Mouse (Mus musculus): Measurements from ENCODE around the gene D230025D16Rik. TPM values are rescaled to one million over a fixed set of nuclear protein-coding genes. Genes with fewer than 3 reads are reported as not detected.

The D230025D16Rik gene
- polyA plus RNA-seq, 1 experiment from 2014 or later: 30.9 TPM

DNA sequence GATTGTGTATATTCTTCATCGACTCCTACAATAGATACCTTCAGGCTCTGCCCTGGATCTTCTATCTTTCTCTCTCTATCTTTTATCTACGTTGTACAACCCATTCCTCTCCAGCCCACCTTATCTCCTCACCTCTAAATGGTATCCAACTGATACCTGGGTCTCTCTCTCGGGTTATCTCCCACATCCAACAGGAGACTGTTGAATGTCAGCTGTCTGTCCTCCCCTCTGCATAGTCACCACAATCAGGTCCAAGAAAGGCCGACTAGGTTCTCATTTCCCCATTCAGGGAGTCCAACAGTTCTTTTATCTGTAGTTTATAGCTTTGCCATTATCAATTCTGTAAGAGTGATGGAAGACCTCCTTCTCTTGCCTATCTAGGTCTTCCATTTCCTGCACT, 57.3 kb downstream of the D230025D16Rik start:
- H3K27me3 ChIP-seq (ENCODE audit: insufficient read depth, low read length): peaks cover 31% of the 10 kb centered on the region
- H3K9ac ChIP-seq (replicated peaks): no peak overlapping the region
- no peaks in the 10 kb centered on the region for H3K9me3 ChIP-seq (ENCODE audit: low read length)
- 56% methylated on average over 4 of the region's 4 CpGs for WGBS (ENCODE audit: insufficient replicate concordance)
- H3K36me3 ChIP-seq (replicated peaks; ENCODE audit: insufficient read depth, low read length): no peaks in the 10 kb centered on the region
- H3K4me1 ChIP-seq (ENCODE audit: insufficient read depth): peaks cover 15% of the 10 kb centered on the region
- DNase-seq: no peak
- H3K4me2 ChIP-seq (ENCODE audit: low read depth, low read length): no peak overlapping the region
- TF ChIP-seq EP300 (IDR thresholded peaks at IDR 0.05; ENCODE audit: low read depth) (no peak), CTCF (IDR thresholded peaks at IDR 0.05; ENCODE audit: low read depth) (no peak)
- no peak for ATAC-seq
- no peak overlapping the region for H3K4me3 ChIP-seq (ENCODE audit: low read depth, low read length)
- H3K27ac ChIP-seq (ENCODE audit: low read depth): no peak overlapping the region

DNA sequence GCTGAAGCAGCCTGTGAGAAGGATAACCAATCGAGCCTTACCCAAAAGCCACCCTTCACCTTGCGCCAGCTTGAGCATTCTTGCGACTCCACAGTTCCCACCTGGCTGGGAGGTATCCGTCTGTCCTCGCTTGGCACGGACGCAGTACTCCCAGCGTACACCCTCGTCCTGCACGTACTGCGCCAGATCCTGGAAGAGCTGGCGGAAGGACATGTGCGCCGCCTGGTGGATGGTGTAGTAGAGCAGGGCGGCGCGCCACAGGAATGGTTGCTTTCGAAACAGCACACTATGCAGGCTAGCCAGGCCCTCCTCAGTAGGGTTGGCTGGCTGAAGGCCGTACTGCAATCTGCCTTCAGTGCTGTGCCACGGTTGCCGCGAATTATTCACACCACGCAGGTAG, 58.1 kb downstream of the D230025D16Rik start:
- no peak overlapping the region for H3K9ac ChIP-seq (replicated peaks)
- peaks cover 23% of the 10 kb centered on the region for H3K27me3 ChIP-seq (ENCODE audit: insufficient read depth, low read length)
- no peaks in the 10 kb centered on the region for H3K36me3 ChIP-seq (replicated peaks; ENCODE audit: insufficient read depth, low read length)
- DNase-seq: peak; percentile 81
- no peak overlapping the region for H3K27ac ChIP-seq (ENCODE audit: low read depth)
- 23% methylated on average over 23 of the region's 23 CpGs for WGBS (ENCODE audit: insufficient replicate concordance)
- H3K9me3 ChIP-seq (ENCODE audit: low read length): no peaks in the 10 kb centered on the region
- H3K4me3 ChIP-seq (ENCODE audit: low read depth, low read length): no peak overlapping the region
- H3K4me2 ChIP-seq (ENCODE audit: low read depth, low read length): peak overlapping the region; percentile 33; the same call in 1 of the 2 replicates
- H3K4me1 ChIP-seq (ENCODE audit: insufficient read depth): peaks cover 15% of the 10 kb centered on the region
- TF ChIP-seq EP300 (IDR thresholded peaks at IDR 0.05; ENCODE audit: low read depth): no peak
- peak; percentile 97 for TF ChIP-seq CTCF (IDR thresholded peaks at IDR 0.05; ENCODE audit: low read depth)
- peak; percentile 86 for ATAC-seq

GRCm38 (mm10) chr8:105285514-105285913, 60.6 kb downstream of the D230025D16Rik start:
- Histone ChIP-seq H3K9ac (replicated peaks) (no peak overlapping the region), H3K27me3 (ENCODE audit: insufficient read depth, low read length) (peaks cover 11% of the 10 kb centered on the region), H3K36me3 (replicated peaks; ENCODE audit: insufficient read depth, low read length) (no peaks in the 10 kb centered on the region), H3K27ac (ENCODE audit: low read depth) (no peak overlapping the region), H3K9me3 (ENCODE audit: low read length) (no peaks in the 10 kb centered on the region), H3K4me3 (ENCODE audit: low read depth, low read length) (no peak overlapping the region), H3K4me2 (ENCODE audit: low read depth, low read length) (no peak overlapping the region), H3K4me1 (ENCODE audit: insufficient read depth) (peaks cover 25% of the 10 kb centered on the region)
- 54% methylated on average over 12 of the region's 12 CpGs for WGBS (ENCODE audit: insufficient replicate concordance)
- no peak for TF ChIP-seq CTCF (IDR thresholded peaks at IDR 0.05; ENCODE audit: low read depth)
- TF ChIP-seq EP300 (IDR thresholded peaks at IDR 0.05; ENCODE audit: low read depth): no peak
- ATAC-seq (no peak), DNase-seq (no peak)

DNA sequence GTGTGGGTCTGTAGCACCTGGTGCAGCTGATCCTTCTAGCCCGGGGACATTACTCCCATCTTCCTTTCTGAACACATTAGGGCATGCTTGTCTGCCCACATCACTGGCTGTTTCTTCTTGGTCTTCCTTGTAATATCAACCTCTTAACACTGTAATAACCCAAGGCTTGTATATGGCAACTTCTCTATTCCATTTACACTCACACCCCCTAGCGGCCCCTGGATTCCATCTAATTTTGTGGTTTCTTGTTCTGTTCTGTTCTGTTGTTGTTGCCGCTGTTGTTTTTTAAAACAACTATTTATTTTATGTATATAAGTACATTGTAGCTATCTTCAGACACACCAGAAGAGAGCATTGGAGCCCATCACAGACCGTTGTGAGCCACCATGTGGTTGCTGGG, 62.0 kb downstream of the D230025D16Rik start:
- WGBS (ENCODE audit: insufficient replicate concordance): 84% methylated on average over 4 of the region's 4 CpGs
- TF ChIP-seq EP300 (IDR thresholded peaks at IDR 0.05; ENCODE audit: low read depth) (no peak), CTCF (IDR thresholded peaks at IDR 0.05; ENCODE audit: low read depth) (no peak)
- Histone ChIP-seq H3K9me3 (ENCODE audit: low read length) (no peaks in the 10 kb centered on the region), H3K36me3 (replicated peaks; ENCODE audit: insufficient read depth, low read length) (no peaks in the 10 kb centered on the region), H3K9ac (replicated peaks) (no peak overlapping the region), H3K4me2 (ENCODE audit: low read depth, low read length) (no peak overlapping the region), H3K4me1 (ENCODE audit: insufficient read depth) (peaks cover 27% of the 10 kb centered on the region), H3K27ac (ENCODE audit: low read depth) (no peak overlapping the region), H3K27me3 (ENCODE audit: insufficient read depth, low read length) (peaks cover 14% of the 10 kb centered on the region), H3K4me3 (ENCODE audit: low read depth, low read length) (no peak overlapping the region)
- ATAC-seq: no peak
- no peak for DNase-seq

GRCm38 (mm10) chr8:105288231-105288630, 63.3 kb downstream of the D230025D16Rik start:
- TF ChIP-seq CTCF (IDR thresholded peaks at IDR 0.05; ENCODE audit: low read depth): no peak
- no peak for TF ChIP-seq EP300 (IDR thresholded peaks at IDR 0.05; ENCODE audit: low read depth)
- Histone ChIP-seq H3K27me3 (ENCODE audit: insufficient read depth, low read length) (peaks cover 14% of the 10 kb centered on the region), H3K27ac (ENCODE audit: low read depth) (no peak overlapping the region), H3K4me2 (ENCODE audit: low read depth, low read length) (no peak overlapping the region), H3K4me3 (ENCODE audit: low read depth, low read length) (no peak overlapping the region), H3K9ac (replicated peaks) (no peak overlapping the region), H3K36me3 (replicated peaks; ENCODE audit: insufficient read depth, low read length) (no peaks in the 10 kb centered on the region), H3K9me3 (ENCODE audit: low read length) (no peaks in the 10 kb centered on the region), H3K4me1 (ENCODE audit: insufficient read depth) (peaks cover 22% of the 10 kb centered on the region)
- ATAC-seq (no peak), DNase-seq (no peak)
- WGBS (ENCODE audit: insufficient replicate concordance): 90% methylated on average over 5 of the region's 5 CpGs

GRCm38 (mm10) chr8:105288958-105289732, 64.2 kb downstream of the D230025D16Rik start:
- Histone ChIP-seq H3K4me1 (ENCODE audit: insufficient read depth) (peaks cover 20% of the 10 kb centered on the region), H3K9ac (replicated peaks) (peak overlapping the region; percentile 49), H3K27ac (ENCODE audit: low read depth) (no peak overlapping the region), H3K27me3 (ENCODE audit: insufficient read depth, low read length) (peaks cover 14% of the 10 kb centered on the region), H3K4me3 (ENCODE audit: low read depth, low read length) (peak overlapping the region; percentile 50), H3K36me3 (replicated peaks; ENCODE audit: insufficient read depth, low read length) (no peaks in the 10 kb centered on the region), H3K4me2 (ENCODE audit: low read depth, low read length) (peak overlapping the region; percentile 78), H3K9me3 (ENCODE audit: low read length) (no peaks in the 10 kb centered on the region)
- WGBS (ENCODE audit: insufficient replicate concordance): 3% methylated on average over 53 of the region's 53 CpGs
- ATAC-seq (peak; percentile 90), DNase-seq (peak; percentile 91)
- TF ChIP-seq EP300 (IDR thresholded peaks at IDR 0.05; ENCODE audit: low read depth) (no peak), CTCF (IDR thresholded peaks at IDR 0.05; ENCODE audit: low read depth) (peak; percentile 48)
